Mouse (Mus musculus): ENCODE measurements around the gene Cmtm2a.
A peak's percentile ranks its signal among the peaks of the same experiment; 100 is the strongest.
"Not testable (repeated sequence)": the region's sequence is repeated elsewhere in the genome, so short reads cannot be mapped to it uniquely, and the experiment has no call there.

Gene Cmtm2a

DNA sequence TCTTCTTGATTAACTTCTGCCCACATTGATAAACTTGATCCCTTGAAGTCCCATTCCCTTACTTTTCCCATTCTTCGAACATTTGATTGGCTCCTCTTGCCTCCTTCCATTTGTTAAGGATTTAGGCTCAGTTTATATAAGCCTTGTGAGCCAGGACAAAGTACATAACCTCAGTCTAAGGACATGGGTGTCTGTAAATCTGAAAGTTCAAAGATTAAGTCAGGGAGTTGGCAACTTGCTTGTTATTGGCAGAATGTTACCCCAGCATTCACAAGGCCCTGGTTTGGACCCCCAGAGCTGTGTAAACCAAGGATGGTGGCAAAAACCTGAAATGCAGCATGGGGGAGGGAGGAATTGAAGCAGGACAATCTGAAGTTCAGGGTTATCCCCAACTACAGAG, 1.4 kb upstream of the Cmtm2a start:
- DNase-seq: peak; percentile 13 to 26

- DNase-seq: no peak
Measured at GRCm38 (mm10) chr8:104268937-104269440, 24.0 kb downstream of the Cmtm2a start.

GRCm38 (mm10) chr8:104268368-104268767, 24.6 kb downstream of the Cmtm2a start:
- no peak for DNase-seq

DNA sequence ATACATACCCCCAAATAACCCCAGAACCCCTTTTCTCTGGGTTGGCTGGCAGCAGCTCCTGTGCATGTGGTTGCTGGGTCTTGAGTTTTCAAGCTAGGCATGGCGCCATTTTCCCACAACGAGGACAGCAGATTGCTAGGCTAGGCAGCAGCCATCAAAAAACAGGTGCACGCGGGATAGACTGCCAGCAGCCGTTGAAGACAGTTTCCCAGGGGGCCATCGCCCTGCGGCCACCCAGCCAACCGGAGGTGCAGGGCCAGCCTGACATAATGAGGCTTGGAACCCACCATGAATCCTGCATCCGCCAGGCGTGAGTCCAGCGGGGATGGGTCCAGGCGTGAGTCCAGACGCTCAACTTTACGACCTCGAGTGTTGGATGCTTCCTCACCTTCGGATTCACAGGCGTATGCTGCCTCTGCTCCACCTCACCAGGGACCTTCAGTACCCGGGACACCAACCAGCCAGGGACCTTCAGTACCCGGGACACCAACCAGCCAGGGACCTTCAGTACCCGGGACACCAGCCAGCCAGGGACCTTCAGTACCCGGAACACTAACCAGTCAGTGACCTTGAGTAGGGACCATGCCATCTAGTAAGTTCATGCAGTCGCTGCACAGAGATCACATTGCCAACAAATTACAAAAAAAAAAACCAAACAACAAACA, 28.6 kb downstream of the Cmtm2a start:
- not testable (repeated sequence) for DNase-seq

DNA sequence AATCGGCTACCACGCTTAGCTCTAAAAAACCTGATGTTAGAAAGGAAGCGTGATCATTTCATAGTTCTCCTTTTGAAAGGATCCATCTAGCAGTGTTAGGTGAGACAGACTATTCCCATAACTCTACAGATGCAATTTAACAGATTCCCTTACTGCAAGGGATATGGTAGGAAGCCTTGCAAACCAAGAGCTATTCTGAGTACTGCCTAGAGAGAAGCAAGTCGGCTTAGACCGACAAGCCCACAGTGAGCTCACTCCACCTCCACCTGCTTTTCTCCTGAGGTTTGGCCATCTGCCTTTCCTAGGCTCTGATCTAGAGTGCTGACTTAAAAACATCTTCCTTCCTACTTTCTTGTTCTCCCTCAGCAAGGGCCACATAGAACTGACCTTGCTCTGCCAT, 31.2 kb downstream of the Cmtm2a start:
- DNase-seq: not testable (repeated sequence)

GRCm38 (mm10) chr8:104253016-104253415, 40.0 kb downstream of the Cmtm2a start:
- peak in 1 of 2 experiments; percentile 47 for DNase-seq

- DNase-seq: peak; percentile 32 to 59
Measured at GRCm38 (mm10) chr8:104251461-104251860, 41.5 kb downstream of the Cmtm2a start.

- peak; percentile 92 to 95 for DNase-seq
Measured at GRCm38 (mm10) chr8:104250439-104251367, 42.3 kb downstream of the Cmtm2a start, which contains the start of gene Cklf. Cklf (plus strand) TSS chr8:104250861.

DNA sequence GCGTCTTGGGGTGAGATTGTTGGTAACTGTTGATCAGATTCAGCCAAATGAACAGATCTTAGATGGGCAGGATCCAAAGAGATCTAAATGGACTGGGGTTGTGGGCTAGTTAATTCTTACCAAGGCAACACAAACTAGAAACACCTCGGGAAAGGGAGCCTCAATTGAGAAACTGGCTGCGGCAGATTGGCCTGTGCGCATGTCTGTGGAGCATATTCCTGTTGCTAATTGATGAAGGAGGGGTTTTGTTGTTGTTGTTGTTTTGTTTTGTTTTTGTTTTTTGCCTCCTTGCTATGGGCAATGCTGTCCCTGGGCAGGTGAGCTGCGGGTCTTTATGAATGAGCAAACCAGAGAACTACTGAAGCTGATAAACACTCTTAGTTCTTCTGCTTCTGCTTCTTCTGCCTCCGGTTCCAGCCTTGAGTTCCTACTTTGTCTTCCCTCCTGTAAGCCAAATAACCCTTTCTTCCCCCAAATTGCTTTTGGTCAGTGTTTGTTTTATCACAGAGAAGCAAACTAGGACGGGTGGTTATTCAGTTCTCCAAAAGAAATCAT, 43.5 kb downstream of the Cmtm2a start:
- no peak for DNase-seq

- DNase-seq: peak; percentile 81 to 90
Measured at GRCm38 (mm10) chr8:104248276-104248675, 44.7 kb downstream of the Cmtm2a start, which contains the start of gene Tk2. Tk2 (minus strand) TSS chr8:104248558.

DNA sequence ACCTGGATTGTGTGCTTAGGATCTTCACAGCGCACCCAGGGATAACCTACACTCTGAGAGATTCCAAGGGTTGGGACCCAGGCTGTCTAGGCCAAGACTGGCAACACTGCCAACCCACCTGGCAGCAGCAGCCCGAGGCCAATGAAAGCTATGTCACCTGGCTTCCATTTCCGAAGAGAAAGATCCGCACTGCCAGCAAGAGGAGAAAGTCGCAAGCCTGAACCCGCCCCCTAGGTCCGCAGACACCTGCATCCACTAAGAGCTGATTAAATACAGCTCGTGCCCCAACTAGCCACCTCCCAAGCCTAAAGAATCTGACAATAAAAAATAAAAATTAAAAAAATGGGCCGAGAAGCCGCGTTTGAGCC, 45.1 kb downstream of the Cmtm2a start:
- DNase-seq: peak; percentile 9 to 43

- peak; percentile 51 to 57 for DNase-seq
Measured at GRCm38 (mm10) chr8:104247054-104247907, 45.7 kb downstream of the Cmtm2a start.

DNA sequence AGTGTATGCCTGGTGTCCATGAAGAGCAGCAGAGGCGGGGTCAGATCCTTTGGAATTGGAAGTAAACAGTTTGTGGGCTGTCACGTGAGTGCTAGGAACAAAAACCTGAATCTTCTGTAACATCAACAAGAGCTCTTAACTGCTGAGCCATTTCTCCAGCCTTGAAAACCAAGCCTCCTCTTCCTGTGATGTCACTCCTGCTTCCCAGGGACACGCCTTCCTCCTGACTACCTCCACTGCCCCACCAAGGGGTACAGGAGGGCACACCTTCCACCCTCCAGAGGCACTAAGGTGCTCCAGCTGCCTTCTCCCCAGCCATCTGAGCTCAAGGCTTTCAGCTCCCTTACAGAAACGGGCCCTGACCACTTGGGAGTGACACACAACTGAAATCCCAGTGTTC, 46.4 kb downstream of the Cmtm2a start:
- DNase-seq: no peak

DNA sequence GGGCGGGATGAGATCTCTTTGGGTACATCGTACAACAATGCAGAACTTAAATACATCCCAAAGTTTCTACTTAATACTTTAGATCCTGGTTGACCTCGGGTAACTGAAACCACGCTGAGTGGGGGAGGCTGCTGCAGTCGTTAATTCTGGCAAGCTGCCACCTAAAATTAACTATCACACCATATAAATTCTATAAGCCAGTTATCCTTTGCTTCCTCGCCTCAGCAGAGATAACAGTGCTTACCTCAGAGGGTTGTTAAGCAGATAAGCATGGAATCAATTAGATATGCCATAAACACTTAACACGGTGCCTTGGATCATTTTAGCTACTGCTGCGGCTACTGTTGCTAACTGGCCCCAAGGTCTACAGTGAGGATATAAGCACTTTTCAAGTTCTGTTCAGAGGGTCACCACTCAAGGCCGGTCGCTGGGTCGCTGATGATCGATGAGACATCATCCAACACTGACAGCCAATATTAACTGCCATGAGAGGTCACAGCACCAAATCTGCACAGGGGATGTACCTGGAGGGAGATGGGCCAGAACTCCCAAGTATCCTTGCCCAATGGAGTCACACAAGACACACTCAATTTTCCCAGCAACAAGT, 50.8 kb downstream of the Cmtm2a start:
- no peak for DNase-seq

DNA sequence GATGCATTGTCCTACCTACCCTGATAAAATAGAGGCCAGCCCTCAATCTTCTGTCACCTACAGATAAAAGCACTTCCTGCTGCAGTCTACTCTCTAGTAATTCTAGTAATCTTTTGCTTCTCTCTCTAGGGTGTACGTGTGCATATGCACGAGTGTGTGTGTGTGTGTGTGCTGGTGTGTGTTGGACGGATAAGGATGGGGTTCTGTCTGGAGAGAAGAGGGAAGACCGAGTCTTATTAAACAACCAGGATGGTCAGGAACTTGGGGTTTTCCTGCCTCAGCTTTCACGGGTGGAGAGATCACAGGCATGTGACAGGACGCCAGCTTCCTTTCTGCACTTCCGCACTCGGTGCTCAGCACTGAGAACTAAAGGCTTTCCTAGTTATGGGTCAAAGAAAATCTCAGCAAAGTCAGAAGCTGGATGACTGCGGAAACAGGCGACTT, 53.5 kb downstream of the Cmtm2a start:
- peak in 1 of 2 experiments; percentile 13 for DNase-seq

DNA sequence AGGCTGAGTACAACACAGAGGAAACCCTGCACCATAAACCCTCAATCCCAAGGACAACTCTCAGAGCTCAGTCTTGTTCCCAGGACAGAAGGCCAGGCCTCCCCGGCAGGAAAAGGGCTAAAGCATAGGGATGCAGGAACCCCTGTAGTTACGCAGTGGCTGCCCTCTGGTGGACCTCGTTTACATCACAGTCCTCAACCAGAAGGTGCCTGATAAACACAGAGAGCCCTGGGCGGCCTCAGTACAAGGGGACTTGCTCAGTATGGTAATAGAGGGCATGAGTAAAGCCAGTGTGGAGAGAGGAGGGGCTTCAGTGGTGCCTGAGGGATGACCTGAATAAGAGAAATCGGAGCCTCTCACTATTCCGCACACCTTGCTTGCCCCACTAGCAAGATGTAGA, 58.4 kb downstream of the Cmtm2a start:
- DNase-seq: no peak

DNA sequence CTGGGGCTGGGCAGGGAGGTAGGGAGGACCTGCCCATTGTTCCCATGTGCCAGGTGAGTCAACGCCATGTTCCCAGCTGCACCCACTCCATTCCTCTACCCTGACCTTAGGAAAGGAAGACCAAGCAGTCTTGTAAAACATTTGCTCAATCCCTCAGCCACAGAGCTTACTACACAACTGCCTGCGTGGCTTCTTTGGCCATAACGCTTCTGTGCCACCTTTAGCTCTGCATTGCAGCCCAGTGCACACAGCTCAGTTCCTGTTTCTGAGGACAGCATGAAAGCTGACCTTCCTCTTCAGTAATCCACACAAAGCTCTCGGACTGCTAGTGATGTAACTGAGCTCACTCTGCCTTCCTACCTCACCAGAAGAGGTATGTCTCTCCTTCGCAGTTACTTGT, 60.1 kb downstream of the Cmtm2a start:
- no peak for DNase-seq

DNA sequence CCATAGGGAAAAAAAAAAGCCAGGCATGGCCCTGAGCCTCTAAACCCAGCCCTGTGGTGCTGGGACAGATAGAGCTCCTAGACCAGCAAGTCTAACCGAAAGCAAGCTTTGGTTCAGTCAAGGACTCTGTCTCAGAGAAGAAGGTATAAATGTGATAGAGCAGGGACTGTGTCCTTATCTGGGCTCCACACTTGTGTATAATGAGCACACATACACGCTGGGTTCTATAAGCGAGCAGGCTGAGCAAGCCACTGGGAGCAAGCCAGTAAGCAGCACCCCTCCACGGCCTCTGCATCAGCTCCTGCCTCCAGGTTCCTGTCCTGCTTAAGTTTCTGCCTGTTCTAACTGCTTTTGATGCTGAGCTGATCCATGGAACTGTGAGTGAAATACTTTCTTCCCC, 60.9 kb downstream of the Cmtm2a start:
- DNase-seq: no peak
